Mouse (Mus musculus) kidney, adult 2 months (tissue): ENCODE measurements around the gene Olfml2a. TPM values are rescaled to one million over a fixed set of nuclear protein-coding genes. Genes with fewer than 3 reads are reported as not detected.

ENCODE experiments used
- DNase-seq: peaks from one replicate; pipeline ENCODE4 v3.0.0; 2021
- H3K27ac ChIP-seq: fragments of 200-500 bp; 2 replicates; pipeline ENCODE4 v1.5.1; 2012; ENCODE audit warnings: low read depth, low read length, control low read depth, inconsistent platforms; ENCODE audit not compliant: insufficient read depth
- H3K27me3 ChIP-seq: fragments of 200-500 bp; replicated peaks from 2 replicates; pipeline ENCODE4 v1.6.1; 2012; ENCODE audit warnings: mild to moderate bottlenecking, moderate library complexity, low read length, inconsistent platforms; ENCODE audit not compliant: control insufficient read depth, insufficient read depth
- H3K36me3 ChIP-seq: fragments of 200-500 bp; 2 replicates; pipeline ENCODE4 v1.6.1; 2012; ENCODE audit warnings: mild to moderate bottlenecking, moderate library complexity, low read length, inconsistent platforms; ENCODE audit not compliant: control insufficient read depth, insufficient read depth
- H3K4me1 ChIP-seq: fragments of 200-500 bp; 2 replicates; pipeline ENCODE4 v1.6.1; 2011; ENCODE audit warnings: low read length; ENCODE audit not compliant: control insufficient read depth, insufficient read depth
- H3K4me3 ChIP-seq: fragments of 200-500 bp; 2 replicates; pipeline ENCODE4 v1.5.1; 2011; ENCODE audit warnings: mild to moderate bottlenecking, low read depth, low read length, control low read depth; ENCODE audit not compliant: insufficient read depth
- CTCF ChIP-seq: fragments of 200-500 bp; conservative IDR thresholded peaks from 2 replicates; pipeline ENCODE4 v1.5.1; 2011; ENCODE audit warnings: low read depth, mild to moderate bottlenecking, control low read depth, low read length, moderate library complexity, mixed read lengths; ENCODE audit not compliant: insufficient read depth, insufficient read length
- POLR2A ChIP-seq: fragments of 200-500 bp; IDR thresholded peaks from one replicate; pipeline ENCODE4 v1.6.1; 2011; ENCODE audit warnings: low read depth, low read length, control low read depth
- WGBS: fragments of 180-500 bp; shearing (Covaris S2); methylation state at CpG from one replicate; pipeline ENCODE4 v1.1.7; 2018; 5-methylcytosine and 5-hydroxymethylcytosine counted together
- polyA plus RNA-seq: library from polyadenylated mRNA; depleted of rRNA; stranded (reverse); fragments of >200 nt; gene quantifications from 2 replicates; pipeline ENCODE4 v1.2.3, GENCODE M21; 2012; rRNA removed

The Olfml2a gene
- polyA plus RNA-seq, 1 experiment = 1.2 TPM

DNA sequence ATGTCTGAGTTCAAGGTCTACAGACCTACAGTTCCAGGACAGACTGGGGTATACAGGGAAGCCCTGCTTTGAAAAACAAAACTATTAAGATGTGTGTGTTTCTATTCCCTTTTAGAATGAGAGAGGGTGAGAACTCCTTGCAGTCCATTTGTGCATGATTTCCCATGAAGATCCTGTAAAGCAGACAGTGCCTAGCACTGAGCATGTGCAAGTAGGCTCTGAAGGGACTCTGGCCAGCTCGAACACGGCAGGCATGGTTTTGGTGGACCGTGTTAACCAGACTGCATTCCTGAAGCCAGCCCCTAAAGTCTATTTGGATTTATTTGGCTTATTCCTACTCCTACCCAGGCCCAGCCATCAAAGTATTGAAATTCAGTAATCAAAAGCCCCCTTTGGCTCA lies 80.2 kb downstream of the Olfml2a start:
- H3K4me1 ChIP-seq = peaks cover 15% of the 10 kb centered on the region
- no peak overlapping the region for H3K27ac ChIP-seq
- no peak for TF ChIP-seq POLR2A
- TF ChIP-seq CTCF = no peak
- no peak for DNase-seq
- H3K4me3 ChIP-seq = no peak overlapping the region
- WGBS = 60% methylated on average over 3 of the region's 3 CpGs
- no peaks in the 10 kb centered on the region for H3K27me3 ChIP-seq
- H3K36me3 ChIP-seq = peaks cover 7% of the 10 kb centered on the region

DNA sequence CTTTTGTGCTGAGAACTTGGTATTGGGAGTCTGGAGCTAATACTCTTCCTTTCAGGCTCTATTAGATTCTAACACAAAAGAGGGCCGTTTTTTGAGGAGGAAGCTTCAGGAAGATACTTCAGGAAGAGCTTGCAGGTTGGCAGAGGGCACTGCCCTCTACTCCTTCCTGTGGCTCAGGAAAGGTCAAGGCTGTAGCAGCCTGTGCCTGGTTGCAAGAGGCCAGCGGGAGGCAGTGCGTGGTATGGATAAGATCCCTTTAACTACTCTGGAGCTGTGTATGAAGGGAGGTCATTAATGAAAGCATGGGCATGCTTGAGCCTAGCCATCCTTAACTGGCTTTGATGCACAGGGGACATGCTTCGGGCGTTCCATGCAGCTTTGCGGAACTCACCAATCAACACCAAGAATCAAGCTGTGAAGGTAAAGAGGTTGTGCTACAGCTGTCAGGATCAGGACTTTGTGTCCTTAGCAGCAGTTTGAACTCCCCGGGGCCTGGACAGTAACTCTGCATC lies 81.0 kb downstream of the Olfml2a start:
- Histone ChIP-seq H3K4me3 (no peak overlapping the region), H3K36me3 (peaks cover 7% of the 10 kb centered on the region), H3K4me1 (peaks cover 15% of the 10 kb centered on the region), H3K27me3 (no peaks in the 10 kb centered on the region), H3K27ac (no peak overlapping the region)
- no peak for DNase-seq
- 69% methylated on average over 7 of the region's 7 CpGs for WGBS
- TF ChIP-seq CTCF = no peak
- no peak for TF ChIP-seq POLR2A

Other genes starting within 250 kb of the Olfml2a start
- 0.03 and 1.6 TPM in 2 replicates for gene Nr5a1, start 217.4 kb upstream of the Olfml2a start, polyA plus RNA-seq
- 2.6 and 5.1 TPM in 2 replicates for gene Nr6a1, start 4.3 kb upstream of the Olfml2a start, polyA plus RNA-seq
- gene Wdr38, start 65.5 kb downstream of the Olfml2a start, polyA plus RNA-seq = 0.57 and 0.59 TPM in 2 replicates
- gene Arpc5l, start 73.4 kb downstream of the Olfml2a start, polyA plus RNA-seq = 31.6 and 34.4 TPM in 2 replicates
- gene Rpl35, start 73.6 kb downstream of the Olfml2a start, polyA plus RNA-seq = 105 and 184 TPM in 2 replicates
- gene Golga1, start 133.6 kb downstream of the Olfml2a start, polyA plus RNA-seq = 10.5 and 11.3 TPM in 2 replicates